Mouse (Mus musculus) heart, postnatal 0 days (tissue): Measurements from ENCODE around the gene Zfp992.
"Not testable (repeated sequence)": the region's sequence is repeated elsewhere in the genome, so short reads cannot be mapped to it uniquely, and the experiment has no call there.

Source experiments
- CTCF ChIP-seq: IDR thresholded peaks from 2 replicates; pipeline ENCODE4 v1.5.1; 2016; ENCODE audit warnings: antibody characterized with exemption, control low read depth, low read depth
- EP300 ChIP-seq: IDR thresholded peaks from 2 replicates; pipeline ENCODE4 v1.6.1; 2016; ENCODE audit warnings: antibody characterized with exemption, low read depth

DNA sequence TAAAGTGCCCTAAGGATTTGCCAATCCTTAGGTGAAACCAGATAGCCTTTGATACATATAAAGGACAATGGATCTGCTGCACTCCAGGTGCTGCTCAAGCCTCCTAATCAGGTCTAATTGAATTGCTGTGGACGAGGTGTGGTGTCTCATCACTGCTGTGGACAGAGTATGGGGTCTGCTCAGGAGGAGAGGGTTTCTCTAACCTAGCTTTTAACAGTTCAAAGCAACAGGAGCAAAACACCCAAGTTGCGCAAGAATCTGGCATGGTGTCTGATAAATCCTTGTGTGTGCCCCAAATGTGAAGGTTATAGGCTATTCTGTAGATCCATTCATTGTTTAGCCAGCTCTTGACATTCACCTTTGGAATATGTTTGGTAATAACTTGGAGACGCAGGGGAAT lies 28.1 kb downstream of the Zfp992 start:
- TF ChIP-seq CTCF, EP300: not testable (repeated sequence)
